Mouse (Mus musculus) frontal cortex, postnatal 36 days (tissue): ENCODE results near the gene Pias4.
"Not testable (repeated sequence)": the region's sequence is repeated elsewhere in the genome, so short reads cannot be mapped to it uniquely, and the experiment has no call there.

Experiments
- DNase-seq, 2 experiments: peaks; one replicate each; pipeline ENCODE4 v3.0.0; 2022; ENCODE audit warnings: low spot score in 2 of 2

The Pias4 gene

DNA sequence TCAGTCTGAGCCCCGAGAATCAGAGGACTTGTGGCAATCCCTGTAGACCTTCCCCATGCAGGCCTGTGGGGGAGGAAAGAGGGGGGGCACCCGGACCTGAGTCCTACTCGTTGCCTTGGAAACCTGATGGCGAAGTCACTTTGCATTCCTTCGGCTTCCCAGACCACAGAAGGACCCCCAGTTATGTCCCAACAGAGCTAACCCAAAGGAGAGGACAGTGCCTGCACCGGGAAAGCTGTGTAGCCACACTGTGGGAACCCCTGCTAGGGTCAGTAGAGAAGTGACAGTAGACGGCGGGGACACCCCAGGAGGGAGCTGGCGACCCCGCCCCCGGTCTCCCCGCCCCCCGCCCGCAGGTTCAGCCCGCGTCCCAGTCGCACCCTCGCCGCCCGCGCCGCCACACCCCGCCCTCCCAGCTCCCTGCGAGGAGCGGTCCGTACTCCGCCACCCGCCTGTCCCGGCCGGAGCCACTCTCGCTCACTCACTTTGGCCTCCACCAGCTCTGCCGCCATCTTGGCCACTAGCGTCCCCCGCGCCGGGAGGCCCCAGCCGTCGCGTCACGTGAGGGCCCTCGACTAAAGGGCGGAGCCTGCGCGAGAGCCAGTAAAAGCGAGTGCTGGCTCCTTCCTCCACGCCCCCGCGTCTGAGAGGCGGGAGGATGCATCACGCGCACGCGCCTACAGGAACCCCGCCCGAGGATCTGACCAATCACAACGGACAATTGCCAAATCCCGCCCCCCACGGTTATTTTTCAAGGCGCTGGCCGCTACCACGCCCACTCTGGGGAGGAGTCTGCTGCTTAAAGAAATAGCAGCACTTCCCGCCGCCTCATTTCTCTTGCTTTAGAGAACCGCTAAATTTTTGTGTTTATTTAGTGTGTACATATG, at the start of gene Pias4:
TSS of gene Pias4 (minus strand) at position 724 of the 887 bp plus-strand sequence.
- DNase-seq: peak; percentile 100

DNA sequence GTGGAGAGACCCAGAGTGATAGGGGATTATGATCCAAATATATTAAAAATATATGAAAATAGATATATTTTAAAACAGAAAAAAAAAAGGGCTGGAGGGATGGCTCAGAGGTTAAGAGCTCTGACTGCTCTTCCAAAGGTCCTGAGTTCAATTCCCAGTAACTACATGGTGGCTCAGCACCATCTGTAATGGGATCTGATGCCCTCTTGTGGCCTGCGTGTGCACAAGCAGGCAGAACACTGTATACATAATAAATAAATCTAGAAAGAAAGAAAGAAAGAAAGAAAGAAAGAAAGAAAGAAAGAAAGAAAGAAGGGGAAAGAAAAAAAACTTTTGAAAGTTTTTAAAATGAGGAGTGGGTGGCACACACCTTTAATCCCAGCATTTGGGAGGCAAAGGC, 49.5 kb upstream of the Pias4 start:
- not testable (repeated sequence) for DNase-seq

DNA sequence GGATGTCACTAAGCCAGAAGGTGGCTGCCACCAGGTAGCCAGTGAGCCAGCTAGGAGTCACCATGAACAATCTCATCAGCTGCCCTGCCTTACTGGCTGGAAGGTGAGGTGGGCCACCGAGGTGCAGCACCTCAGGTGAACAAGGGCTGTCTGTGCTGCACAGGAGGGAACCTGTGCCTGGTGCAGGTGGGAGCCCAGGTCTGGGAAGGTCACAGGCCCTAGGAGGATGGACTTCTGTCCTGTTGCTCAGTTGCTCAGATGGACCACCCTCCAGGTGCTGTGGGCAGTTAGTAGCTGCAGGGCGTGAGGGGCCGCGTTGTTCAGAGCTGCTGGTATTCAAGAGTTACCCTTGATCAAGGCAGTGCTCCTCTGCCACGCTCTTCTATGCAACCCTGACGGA, 49.1 kb upstream of the Pias4 start:
- no peak for DNase-seq

DNA sequence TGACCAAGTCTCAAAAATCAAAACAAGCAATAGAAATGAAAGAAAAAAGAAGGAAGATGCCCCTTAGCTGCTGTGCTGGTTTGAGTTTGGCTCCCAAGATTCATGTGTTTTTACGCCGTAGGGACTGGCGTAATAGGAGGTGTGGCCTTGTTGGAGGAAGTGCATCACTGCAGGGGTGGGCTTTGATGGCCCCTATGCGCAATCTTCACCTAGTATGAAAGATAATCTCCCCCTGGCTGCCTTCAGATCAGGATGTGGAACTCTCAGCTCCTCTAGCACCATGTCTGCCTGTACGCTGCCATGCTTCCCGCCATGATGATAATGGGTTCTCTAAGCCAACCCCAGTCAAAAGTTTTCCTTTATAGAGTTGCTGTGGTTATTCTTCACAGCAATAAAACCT, 48.5 kb upstream of the Pias4 start:
- no peak for DNase-seq

DNA sequence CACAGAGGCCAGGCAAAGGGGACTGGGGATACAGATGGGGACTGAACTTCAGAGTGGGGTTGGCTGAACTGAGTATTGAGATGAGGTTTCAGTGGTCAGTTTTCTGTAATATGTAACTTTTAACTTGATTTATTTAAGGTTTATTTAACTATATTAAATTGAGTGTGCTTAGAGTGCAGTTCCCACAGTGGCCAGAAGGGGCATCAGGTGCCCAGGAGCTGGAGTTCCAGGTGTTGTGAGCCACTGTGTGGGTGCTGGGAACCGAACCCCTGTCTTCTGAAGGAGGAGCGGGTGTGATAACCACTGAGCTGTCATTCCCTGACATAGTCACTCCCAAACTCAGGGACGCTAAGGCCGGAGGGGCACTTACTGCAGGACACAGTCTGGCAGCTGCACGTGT, 42.4 kb upstream of the Pias4 start:
- DNase-seq: no peak

DNA sequence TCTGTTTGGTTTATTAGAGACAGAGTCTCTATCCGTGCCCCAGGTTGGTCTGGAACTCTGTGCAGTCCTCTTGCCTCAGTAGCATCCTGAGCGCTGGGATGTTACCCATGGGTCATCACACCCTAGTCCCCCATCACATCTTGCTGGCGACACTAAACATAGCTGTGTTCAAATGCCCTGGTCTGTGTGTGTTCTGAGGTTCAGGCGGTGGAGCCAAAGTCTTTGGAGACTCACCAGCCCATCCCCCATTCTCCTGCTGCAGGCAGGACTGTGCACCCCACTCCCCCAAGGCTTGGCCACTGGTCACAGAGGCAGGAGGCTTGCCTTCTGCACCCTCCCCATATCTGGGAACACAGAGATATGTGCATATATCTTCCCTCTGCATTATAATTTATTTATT, 36.4 kb upstream of the Pias4 start:
- DNase-seq: no peak

DNA sequence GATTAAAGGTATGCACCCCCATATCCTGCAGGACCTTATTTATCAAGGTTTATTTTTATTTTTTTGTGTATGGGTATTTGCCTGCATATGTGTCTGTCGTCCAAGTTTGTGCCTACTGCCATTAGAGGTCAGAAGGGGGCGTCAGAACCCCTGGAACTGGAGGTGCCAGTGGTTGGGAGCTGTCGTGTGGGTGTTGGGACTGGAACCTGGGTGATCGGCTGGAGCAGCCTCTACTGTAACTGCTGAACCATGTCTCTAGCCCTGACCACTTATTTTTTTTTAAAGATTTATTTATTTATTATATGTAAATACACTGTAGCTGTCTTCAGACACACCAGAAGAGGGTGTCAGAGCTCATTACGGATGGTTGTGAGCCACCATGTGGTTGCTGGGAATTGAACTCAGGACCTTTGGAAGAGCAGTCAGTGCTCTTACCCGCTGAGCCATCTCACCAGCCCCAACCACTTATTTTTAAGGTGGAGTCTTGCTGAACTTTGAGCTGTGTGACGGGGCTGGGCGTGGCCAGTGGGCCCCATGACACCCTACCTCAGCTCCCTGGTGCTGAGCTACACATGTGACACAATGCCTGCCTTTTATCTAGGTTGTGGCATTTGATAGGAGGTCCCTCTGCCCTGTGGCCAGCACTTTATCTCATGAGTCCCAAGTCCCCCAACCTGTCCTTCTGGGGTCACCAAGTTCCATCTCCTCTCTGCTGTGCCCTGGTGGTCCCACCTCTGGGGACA, 35.4 kb upstream of the Pias4 start:
- DNase-seq: no peak

DNA sequence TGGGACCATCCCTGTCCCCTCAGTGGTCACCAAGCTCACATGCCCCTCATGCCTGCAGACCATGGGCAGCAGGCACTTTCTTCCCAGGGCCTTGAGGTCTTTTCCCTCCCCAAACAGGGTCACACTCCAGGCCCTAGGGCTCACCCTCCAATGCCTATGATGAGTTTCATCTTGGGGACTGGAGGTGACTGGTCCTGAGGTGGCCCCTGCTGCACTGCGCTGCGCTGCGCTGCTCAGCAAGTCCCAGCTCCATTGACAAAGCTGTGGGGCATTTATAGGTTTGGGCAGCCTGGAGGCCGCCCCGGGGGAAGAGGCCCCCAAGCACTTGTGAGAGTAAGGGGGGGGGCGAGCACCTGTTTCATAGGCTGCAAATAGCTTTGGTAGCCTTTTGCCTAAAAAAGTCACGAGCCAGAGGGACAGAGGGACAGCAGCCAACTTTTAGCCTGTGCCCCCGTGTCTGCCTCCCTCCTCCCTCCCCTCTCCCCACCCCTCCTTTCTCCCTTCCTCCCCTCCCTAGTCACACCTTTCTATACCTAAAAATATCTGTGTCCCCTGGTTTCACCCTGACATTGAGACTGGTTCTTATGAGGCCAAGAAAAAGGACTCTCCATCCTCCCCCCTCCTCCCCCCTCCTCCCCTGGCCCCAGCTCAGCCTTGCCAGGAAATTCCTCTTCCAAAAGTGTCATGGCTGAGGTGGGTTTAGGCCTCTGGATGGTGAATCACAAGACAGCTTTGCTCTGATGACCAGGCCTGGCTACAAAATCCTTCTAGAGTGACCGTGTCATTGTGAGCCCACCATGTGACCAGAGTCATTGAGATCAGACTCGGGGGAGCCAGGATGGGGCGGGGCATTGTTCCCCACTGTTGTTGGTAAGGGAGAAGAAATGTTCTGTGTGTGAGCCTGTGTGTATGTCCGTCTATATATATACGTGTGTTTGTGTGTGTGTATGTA, 34.4 kb upstream of the Pias4 start, which contains the start of gene Nmrk2:
TSS of gene Nmrk2 (minus strand) at position 245 of the 952 bp plus-strand sequence.
- no peak for DNase-seq

DNA sequence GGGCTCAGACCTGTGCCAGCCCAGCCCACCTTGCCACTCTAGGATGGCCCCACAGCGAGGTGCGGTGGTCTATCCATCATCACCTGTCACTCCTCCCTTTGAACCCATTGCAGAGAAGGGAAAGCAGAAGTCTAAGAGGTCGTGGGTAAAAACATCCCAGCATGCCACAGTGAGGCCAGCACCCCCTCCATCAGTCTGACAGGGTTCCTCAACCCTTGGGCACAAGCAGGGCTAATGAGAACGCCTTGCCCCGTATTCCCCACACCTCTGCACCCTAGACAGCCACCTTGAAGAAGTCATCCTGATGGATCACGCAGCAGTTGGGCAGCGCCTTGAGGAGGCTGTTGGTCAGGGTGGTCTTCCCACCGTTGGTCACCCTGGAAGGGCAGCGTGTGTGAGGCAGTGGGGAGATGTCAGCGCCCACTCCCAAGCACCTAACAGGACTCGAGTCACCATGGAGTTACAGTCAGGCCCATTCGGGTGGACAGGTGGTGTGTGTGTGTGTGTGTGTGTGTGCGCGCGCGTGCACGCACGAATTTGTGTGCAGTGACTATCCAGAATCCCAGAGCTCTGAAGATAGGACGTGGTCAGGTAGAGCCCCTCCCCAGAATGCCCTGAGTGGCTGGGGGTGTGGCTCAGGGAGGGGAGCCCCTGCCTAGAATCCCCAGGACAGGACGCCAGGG, 33.0 kb upstream of the Pias4 start:
- DNase-seq: no peak

DNA sequence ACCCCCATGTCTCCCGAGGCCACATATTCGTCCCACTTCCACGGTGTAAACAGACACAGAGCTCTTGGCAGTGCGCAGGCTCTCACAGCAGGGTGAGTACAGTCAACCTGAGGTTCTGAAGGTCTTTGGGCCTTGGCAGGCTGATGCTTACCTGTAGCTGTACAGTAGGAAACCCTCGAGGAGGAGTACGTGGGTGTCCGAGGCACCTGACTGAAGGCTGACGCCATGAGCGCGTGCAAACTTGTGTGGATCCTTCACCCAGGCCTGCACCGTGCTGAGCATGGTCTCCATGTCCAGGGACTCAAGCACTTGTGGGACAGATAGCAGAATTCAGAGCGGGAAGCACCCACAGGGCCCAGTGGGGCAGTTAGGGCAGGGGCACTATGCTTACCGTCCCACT, 32.4 kb upstream of the Pias4 start:
- no peak for DNase-seq

DNA sequence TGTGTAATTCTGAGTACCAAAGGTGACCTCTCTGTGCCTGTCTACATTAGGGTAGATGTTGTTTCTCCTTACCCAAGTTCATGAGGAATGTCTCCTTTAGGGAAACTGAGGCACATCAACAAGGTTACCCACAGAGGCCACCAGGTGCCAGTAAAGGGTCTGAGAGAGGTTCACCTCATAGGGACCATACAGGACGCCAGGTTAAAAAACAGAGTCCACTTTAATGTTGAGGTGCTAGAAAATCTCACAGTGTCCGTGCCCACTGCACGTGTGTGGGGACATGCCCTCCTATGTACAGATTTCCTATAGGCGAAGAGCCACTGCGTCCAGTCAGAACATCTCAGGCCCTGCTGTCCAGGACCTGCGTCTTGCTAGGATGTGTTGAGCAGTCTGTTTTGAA, 31.3 kb upstream of the Pias4 start:
- no peak for DNase-seq

DNA sequence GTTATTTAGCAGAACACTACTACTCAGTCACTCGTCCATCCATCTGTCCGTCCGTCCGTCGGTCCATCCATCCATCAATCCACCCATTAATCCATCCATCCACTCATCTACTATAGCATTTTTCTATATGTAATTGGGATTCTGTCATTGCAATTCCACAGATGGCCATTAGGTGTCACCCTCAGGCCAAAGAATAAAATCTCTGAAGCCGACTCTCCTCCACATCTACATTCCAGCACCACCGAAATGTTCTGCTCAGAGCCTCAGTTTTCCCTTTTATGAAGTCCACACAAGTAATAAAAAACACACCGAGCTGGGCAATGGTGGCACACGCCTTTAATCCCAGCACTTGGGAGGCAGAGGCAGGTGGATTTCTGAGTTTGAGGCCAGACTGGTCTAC, 30.5 kb upstream of the Pias4 start:
- DNase-seq: peak; percentile 67 to 85

DNA sequence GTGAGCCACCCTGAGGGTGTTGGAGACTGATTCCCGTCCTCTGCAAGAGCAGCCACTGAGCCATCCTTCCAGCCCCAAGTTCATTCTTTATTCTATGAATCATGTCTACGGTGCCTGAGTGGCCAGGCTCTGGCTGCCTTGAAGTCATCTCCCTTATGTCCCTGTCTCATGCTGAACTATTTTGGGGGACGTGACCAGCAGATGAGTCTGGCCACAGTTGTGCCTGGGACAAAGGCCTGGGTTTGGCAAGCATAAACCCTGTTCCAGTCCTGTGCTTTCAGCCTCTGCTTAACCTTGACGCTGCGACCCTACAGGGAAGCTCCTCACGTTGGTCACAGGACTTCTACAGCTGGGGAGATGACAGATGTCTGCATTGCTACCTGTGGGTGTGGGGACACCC, 29.6 kb upstream of the Pias4 start:
- no peak for DNase-seq

DNA sequence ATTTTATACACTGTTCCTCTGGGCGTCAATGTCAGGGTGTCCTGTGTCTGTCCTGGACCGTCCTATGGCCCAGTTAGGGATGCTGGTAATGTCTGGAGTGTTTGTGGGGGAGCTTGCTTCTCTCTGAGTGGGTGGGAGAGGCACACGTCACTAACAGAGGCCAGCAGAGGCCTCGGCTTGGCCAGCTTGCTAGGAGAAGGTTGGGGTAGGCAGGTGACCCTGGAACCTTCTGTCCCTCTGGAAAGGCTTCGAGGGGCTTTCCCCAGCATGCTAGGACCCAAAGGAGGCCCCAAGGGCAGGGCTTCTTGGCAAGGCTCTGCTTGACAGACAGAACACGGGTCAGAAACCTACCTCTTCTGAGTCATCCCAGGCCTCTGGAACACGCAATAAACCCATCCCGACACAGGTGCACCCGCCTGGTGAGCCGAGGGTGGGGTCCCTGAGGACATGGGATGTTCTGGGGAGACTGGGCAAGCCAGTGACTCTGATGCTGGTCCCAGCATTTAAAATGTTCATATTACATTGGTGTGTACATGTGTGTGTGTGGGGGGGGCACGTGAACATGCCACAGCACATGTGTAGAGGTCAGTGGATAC, 28.8 kb upstream of the Pias4 start:
- DNase-seq: no peak

DNA sequence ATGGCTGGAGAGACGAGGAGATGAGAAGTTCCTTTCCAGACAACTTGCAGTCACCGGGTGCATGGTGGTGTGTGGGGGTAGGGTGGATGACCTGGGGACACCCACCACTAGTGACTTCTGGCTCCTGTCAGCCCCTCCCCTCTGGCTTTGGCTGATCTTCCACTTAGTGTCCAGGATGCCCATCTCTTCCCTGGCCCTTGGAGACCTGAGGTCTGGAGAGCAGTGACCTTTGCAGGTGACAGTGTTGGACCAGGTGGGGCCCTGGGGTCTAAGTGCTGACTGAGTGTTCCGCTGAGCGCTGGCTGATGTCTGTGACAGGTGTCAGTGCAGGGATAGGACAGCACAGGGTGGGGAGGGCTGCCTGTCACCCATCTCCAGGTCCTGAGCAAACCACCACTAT, 27.6 kb upstream of the Pias4 start:
- no peak for DNase-seq

DNA sequence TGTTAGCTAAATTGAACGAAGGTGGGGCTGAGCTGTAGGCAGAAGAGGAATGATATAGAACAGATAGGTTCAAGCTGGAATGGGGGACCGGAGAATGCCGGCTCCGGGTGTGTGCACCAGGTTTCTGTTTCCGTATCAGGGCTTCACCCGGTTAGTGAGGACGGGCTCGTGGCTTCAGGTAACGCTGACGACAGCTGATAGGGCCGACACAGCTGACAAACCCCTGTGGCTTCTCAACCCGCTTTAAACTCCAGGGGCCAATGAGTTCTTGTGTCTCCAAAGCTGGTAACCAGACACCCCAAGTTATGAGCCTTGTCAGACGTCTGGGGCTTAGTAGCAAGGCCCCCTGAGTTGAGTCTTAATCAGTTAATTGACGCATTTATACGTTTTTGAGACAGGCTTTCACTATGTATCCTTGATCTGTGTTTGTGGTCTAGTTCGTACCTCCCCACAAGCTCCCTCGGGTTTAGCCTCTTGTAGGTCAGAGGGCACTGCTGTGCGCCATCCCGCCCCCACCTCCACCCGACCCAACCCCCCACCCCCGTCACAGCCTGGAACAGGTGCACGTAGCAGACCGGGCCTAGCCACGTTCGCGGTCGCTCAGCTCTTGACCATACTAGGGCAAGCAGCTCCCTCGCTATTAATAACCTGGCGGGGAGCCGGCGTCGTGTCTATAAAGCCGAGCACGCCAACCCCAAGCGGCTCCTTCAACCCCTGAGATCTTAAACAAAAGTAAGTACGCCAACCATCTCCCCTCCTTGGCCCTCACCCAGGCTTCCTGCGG, 26.5 kb upstream of the Pias4 start:
- DNase-seq: no peak

DNA sequence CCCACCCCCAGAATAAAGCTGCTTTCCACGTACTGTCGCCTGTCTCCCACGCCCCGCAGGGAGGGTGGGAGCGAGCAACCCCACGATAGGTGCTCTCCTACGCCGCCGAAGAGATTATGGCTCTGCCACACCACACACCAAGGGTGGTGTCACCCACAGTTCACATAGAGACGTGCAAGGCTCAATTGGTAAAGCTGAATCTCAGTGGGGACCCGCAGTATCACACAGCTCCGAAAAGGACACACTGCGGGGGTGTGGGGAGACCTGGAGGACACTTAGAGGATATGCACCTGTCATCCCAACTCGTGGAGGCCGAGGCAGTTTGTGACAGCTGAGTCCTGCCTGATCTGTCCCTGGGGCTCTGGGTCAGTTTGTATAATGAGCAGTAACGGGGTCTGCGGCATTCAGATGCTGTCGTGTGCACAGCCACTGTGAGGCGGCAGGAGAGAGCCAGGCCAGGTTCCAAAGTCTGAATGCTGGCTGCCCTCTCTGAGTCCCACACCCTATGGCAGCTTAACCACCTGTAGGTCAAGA, 25.3 kb upstream of the Pias4 start:
- peak in 1 of 2 experiments; percentile 64 for DNase-seq

DNA sequence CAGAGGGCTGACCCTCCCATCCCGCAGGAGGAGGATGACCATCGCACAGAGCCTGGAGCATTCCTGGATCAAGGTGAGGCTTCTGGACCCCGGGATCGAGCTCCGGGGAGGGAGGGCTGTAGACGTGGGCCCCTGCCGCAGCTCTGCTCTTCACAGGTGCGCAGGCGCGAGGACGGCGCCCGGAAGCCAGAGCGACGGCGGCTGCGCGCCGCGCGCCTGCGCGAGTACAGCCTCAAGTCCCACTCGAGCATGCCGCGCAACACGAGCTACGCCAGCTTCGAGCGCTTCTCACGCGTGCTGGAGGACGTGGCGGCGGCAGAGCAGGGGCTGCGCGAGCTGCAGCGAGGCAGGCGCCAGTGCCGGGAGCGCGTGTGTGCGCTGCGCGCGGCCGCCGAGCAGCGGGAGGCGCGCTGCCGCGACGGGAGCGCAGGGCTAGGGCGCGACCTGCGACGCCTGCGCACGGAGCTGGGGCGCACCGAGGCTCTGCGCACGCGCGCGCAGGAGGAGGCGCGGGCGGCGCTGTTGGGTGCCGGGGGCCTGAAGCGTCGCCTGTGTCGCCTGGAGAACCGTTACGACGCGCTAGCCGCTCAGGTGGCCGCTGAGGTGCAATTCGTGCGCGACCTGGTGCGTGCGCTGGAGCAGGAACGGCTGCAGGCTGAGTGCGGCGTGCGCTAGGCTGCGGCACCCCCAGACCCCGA, 24.7 kb upstream of the Pias4 start:
- DNase-seq: peak; percentile 88 to 90

DNA sequence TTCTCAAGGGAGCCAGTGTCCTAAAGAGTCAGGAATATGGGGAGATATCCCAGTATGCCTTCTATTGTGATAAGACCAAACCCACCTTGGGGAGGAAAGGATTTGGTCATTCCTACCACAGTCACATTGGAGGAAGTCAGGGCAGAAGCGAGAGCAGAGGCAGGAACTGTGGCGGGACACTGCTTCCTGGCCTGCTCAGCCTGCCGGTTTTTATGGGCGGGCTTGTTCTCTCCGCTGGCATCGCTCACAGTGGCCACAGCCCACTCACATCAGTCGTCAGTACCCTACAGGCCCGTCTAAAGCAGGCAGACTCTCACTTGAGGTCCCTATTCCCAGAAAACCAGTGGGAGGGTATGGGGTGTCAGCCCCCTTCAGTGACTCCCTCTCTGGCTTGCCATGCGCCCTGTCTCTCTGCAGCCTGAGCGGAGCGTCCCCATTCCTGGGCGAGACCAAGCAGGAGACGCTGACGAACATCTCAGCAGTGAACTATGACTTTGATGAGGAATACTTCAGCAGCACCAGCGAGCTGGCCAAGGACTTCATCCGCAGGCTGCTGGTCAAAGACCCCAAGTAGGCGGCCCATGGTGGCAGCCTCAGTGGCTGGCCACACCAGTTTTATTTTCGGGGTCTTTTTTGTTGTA, 23.7 kb upstream of the Pias4 start:
- no peak for DNase-seq
